Mouse (Mus musculus) forebrain, embryonic 13.5 days (tissue): Measurements from ENCODE around the gene Rbfox2. TPM values are rescaled to one million over a fixed set of nuclear protein-coding genes. Genes with fewer than 3 reads are reported as not detected.
"Not testable (repeated sequence)": the region's sequence is repeated elsewhere in the genome, so short reads cannot be mapped to it uniquely, and the experiment has no call there.

ENCODE experiments used
- ATAC-seq: fragments of 200-750 bp; cut with Nextera tagmentation; 2 replicates; pipeline ENCODE4 v1.8.0; 2017
- H3K27ac ChIP-seq: fragments of 300-500 bp; sonication (generic); 2 replicates; pipeline ENCODE4 v1.5.1; 2015; ENCODE audit warnings: inconsistent platforms, mild to moderate bottlenecking, moderate library complexity
- H3K27me3 ChIP-seq: fragments of 300-500 bp; sonication (generic); 2 replicates; pipeline ENCODE4 v1.6.1; 2015; ENCODE audit warnings: mild to moderate bottlenecking, inconsistent platforms
- H3K36me3 ChIP-seq: fragments of 300-500 bp; sonication (generic); 2 replicates; pipeline ENCODE4 v1.6.1; 2015; ENCODE audit warnings: mild to moderate bottlenecking, inconsistent platforms; ENCODE audit not compliant: poor library complexity, severe bottlenecking
- H3K4me1 ChIP-seq: fragments of 300-500 bp; sonication (generic); 2 replicates; pipeline ENCODE4 v1.6.1; 2015; ENCODE audit warnings: inconsistent platforms
- H3K4me2 ChIP-seq: fragments of 300-500 bp; sonication (generic); 2 replicates; pipeline ENCODE4 v1.6.1; 2015; ENCODE audit warnings: inconsistent platforms, mild to moderate bottlenecking, moderate library complexity
- H3K4me3 ChIP-seq: fragments of 300-500 bp; sonication (generic); 2 replicates; pipeline ENCODE4 v1.5.1; 2015; ENCODE audit warnings: mild to moderate bottlenecking, inconsistent platforms
- H3K9ac ChIP-seq: fragments of 300-500 bp; sonication (generic); 2 replicates; pipeline ENCODE4 v1.6.1; 2015; ENCODE audit warnings: mild to moderate bottlenecking, inconsistent platforms
- H3K9me3 ChIP-seq: fragments of 300-500 bp; sonication (generic); replicated peaks from 2 replicates; pipeline ENCODE4 v1.6.1; 2016; ENCODE audit warnings: inconsistent platforms
- WGBS: fragments of 180-500 bp; shearing (Covaris S2); methylation state at CpG from one replicate; pipeline ENCODE4 v1.1.7; 2015; 5-methylcytosine and 5-hydroxymethylcytosine counted together
- polyA plus RNA-seq: library from polyadenylated mRNA; unstranded; fragments of >200 nt; fragmentation: Nextera tagmentation; extraction: Ambion mirVana; gene quantifications from 2 replicates; pipeline ENCODE4 v1.2.1, GENCODE M21; 2015

Gene Rbfox2
- polyA plus RNA-seq, 1 experiment from 2014 or later = 116 TPM

DNA sequence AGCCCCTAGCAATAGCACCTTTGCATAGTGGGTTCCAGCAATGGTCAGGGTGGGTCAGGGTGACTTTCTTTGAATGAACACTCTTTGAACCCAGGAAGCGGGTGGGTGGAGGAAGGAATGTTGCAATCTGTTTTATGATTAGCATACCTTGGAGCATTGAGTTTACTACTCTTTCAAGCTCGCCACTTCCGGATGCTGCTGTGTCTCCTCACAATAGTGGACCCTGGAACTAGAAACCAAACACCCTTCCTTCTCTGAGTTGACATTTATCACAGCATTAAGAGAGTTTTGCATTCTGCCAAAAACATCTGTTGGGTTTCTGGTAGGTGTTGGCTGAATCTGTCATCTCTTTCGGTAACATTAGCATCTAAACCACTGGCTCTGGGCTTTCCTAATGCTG lies 247.4 kb downstream of the Rbfox2 start:
- not testable (repeated sequence) for H3K36me3 ChIP-seq, H3K9ac ChIP-seq, H3K9me3 ChIP-seq, H3K27ac ChIP-seq, ATAC-seq, H3K27me3 ChIP-seq, H3K4me2 ChIP-seq, H3K4me3 ChIP-seq
- whole genome bisulfite sequencing = 95% methylated on average over 4 of the region's 4 CpGs
- H3K4me1 ChIP-seq = peaks cover 23% of the 10 kb centered on the region

DNA sequence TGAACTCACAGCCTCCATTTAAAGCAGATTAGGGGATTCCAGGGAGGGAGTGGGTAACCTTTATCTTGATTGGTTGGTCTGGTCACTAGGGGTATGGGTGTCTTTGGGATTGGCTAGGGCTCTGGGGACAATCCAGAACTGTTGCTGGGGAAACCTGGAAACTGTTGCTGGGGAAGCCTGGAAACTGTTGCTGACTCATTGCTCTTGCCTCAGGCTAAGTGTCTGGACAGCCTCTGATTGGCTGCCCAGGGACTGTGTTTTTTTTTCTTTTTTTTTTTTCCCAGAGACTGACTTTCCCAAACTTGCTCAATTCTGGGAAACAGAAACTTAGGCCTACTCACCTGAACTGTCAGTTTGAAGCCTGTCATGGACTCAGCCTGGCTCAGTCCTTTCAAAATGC lies 248.2 kb downstream of the Rbfox2 start:
- Histone ChIP-seq H3K4me1 (peaks cover 23% of the 10 kb centered on the region), H3K9ac (no peak overlapping the region), H3K27ac (no peak overlapping the region), H3K4me2 (no peak overlapping the region), H3K27me3 (no peaks in the 10 kb centered on the region), H3K4me3 (no peak overlapping the region), H3K36me3 (no peaks in the 10 kb centered on the region), H3K9me3 (no peaks in the 10 kb centered on the region; the same call in 1 of the 2 replicates)
- no peak for ATAC-seq

DNA sequence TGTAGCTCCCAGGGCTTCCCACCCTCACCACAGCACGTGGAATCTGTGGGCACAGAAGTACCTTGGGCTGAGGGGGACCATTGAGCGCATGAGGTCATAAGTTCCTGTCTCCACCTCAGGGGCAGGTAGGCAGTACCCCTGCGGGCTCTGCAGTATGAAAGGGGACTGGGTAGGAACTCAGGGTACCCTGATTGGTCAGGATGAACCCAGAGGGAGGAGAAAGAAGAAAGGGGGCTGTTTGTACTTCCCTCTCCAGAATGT lies 250.1 kb downstream of the Rbfox2 start:
- no peaks in the 10 kb centered on the region for H3K36me3 ChIP-seq
- WGBS = 67% methylated on average over 3 of the region's 3 CpGs
- H3K9me3 ChIP-seq = no peaks in the 10 kb centered on the region; the same call in 1 of the 2 replicates

DNA sequence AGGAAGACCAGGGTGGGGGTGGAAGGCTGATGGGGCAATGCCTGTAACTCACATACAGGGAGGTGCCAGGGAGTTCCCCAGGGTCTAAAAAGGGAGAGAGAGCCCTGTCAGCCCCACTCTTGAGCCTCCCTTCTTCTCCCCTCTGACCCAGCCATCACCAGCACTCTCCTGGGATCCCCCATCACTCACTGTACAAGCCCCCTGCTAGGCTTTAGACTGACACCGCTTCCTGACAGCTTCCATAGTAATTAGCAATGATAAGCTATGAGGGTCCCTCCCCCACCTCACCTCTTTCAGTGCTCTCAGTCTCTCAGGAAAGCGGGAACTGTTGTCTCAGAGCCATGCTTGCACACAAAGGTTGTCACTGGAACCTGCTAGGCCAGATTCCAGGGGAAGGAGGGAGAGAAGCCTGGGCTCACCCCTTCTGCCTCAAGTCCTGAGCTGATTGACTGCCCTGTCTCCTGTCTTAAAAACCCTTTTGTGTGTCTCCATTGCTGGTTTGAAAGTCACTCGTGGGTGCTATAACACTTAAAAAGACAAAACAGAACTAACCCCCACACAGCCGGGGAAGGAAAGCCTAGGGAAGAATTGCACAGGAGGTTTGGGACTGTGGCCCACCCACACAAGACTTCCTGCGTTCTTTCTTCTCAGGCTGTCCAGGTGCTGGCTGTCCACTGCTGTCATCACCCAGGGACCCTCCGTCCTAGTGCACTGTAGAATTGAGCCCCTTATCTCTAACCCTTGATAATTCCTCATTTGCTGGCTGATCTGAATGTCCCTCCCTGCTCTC lies 250.6 kb downstream of the Rbfox2 start:
- no peaks in the 10 kb centered on the region for H3K36me3 ChIP-seq

More for the DNA sequence above, 250.1 kb downstream of the Rbfox2 start:
- no peak overlapping the region for H3K4me3 ChIP-seq
- ATAC-seq = no peak
- H3K27me3 ChIP-seq = no peaks in the 10 kb centered on the region
- H3K4me1 ChIP-seq = peaks cover 23% of the 10 kb centered on the region
- H3K4me2 ChIP-seq = no peak overlapping the region
- peak overlapping the region; percentile 59; the same call in 1 of the 2 replicates for H3K27ac ChIP-seq
- H3K9ac ChIP-seq = 0 out of 2 replicates have a peak overlapping the region, but pooled peaks have one; percentile 21

DNA sequence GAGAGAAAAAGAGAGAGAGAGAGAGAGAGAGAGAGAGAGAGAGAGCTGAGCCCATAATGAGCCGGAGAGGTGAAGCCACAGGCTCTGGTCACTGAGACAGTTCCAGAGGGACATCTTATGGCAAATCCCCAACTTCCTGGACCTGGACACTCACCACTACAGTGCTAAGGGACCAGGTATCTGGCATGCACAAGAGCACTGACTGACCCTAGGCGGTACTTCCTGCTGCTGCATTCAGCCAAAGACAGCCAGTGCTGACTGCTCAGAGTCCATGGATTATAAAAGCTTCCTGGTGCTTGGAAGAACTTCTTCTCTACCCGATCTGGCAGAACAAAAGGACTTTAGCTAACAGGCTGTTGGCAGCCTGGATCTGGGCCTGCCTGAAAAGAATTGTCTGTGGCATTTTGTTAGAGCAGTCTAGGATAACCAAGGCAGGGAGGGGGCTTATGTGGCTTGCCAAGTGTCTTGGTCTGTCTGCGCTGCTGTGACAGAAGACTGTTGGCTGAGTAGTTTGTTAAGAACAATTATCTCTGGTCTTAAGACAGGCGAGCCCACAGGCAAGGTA lies 252.1 kb downstream of the Rbfox2 start:
- H3K36me3 ChIP-seq = no peaks in the 10 kb centered on the region
- 54% methylated on average over 5 of the region's 5 CpGs for WGBS
- no peak overlapping the region for H3K4me3 ChIP-seq
- no peak overlapping the region for H3K4me2 ChIP-seq
- peaks cover 23% of the 10 kb centered on the region for H3K4me1 ChIP-seq
- no peak overlapping the region for H3K9ac ChIP-seq
- no peaks in the 10 kb centered on the region for H3K27me3 ChIP-seq
- H3K27ac ChIP-seq = no peak overlapping the region
- ATAC-seq = no peak
- no peaks in the 10 kb centered on the region; the same call in 1 of the 2 replicates for H3K9me3 ChIP-seq

More for the DNA sequence above, 250.6 kb downstream of the Rbfox2 start:
- WGBS = 27% methylated on average over 6 of the region's 6 CpGs
- Histone ChIP-seq H3K4me3 (no peak overlapping the region), H3K4me2 (no peak overlapping the region), H3K4me1 (peaks cover 23% of the 10 kb centered on the region), H3K27ac (peak overlapping the region; percentile 59), H3K9me3 (no peaks in the 10 kb centered on the region; the same call in 1 of the 2 replicates), H3K27me3 (no peaks in the 10 kb centered on the region), H3K9ac (0 out of 2 replicates have a peak overlapping the region, but pooled peaks have one; percentile 21)
- peak; percentile 69 for ATAC-seq

DNA sequence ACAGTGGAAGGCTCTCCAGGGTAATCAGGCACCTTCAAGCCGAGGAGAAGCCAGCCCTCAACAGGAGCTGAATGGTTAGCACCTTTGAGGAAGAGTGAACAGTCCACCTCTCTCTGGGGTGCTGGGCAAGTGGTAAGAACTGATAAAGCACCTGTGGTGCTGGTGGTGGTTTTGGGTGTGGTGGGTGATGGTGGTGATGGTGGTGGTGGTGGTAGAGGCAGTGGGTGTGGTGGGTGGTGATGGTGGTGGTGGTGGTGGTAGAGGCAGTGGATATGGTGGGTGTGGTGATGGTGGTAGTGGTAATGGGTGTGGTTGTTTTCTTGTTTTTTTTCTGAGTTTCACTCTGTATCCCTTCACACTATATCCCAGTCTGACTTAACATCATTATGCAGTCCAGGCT lies 253.8 kb downstream of the Rbfox2 start:
- no peak for ATAC-seq
- H3K36me3 ChIP-seq = no peaks in the 10 kb centered on the region
- H3K9ac ChIP-seq = no peak overlapping the region
- H3K4me2 ChIP-seq = no peak overlapping the region
- no peak overlapping the region for H3K4me3 ChIP-seq
- H3K27ac ChIP-seq = no peak overlapping the region
- no peaks in the 10 kb centered on the region for H3K9me3 ChIP-seq
- 92% methylated on average over 1 of the region's 1 CpGs for WGBS
- no peaks in the 10 kb centered on the region for H3K27me3 ChIP-seq
- H3K4me1 ChIP-seq = peaks cover 23% of the 10 kb centered on the region

DNA sequence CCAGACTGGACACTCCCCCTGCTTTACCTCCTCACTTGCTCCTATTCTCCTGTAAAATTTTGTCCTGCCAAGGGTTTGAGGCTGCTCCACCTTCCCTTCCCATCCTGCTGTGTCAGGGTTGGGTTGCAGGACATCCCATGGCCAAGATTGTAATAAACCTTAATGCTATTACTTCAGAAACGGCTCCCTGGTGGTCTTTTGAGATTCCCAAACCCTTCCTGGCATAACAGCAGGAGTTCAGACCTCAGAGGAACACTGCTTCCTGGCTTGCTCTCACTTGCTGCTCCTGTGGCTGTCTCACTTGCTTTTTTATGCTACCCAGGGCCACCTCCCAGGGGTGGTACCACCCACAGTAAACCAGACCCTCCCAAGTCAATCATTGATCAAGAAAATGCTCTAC lies 254.6 kb downstream of the Rbfox2 start:
- no peak overlapping the region for H3K4me2 ChIP-seq

DNA sequence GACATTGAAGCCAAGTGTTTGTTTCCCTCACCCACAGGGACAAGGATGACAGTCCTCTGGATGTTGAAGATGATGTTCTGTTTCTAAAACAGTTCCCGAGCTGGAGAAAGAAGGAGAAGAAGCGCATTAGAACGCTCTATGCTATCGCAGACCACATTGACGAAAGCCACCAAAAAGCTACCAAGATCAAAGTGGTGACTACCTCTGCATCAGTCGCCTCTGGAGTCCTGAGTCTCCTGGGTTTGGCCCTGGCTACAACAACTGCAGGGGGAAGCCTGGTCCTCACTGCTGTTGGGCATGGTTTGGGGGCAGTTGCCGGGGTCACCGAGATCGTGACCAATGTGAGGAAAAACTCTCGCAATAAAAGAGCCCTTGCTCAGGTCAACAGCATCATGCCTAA lies 256.2 kb downstream of the Rbfox2 start, which contains the start of gene Mb:
Mb (minus strand) TSS at position 101 of the 400 bp plus-strand sequence.
- Histone ChIP-seq H3K27ac (no peak within 1 kb of the TSS), H3K9ac (no peak within 1 kb of the TSS), H3K9me3 (no peaks in the 10 kb centered on the region), H3K4me1 (peaks cover 9% of the 10 kb centered on the region), H3K27me3 (no peaks in the 10 kb centered on the region), H3K36me3 (no peaks in the 10 kb centered on the region), H3K4me2 (no peak within 1 kb of the TSS), H3K4me3 (no peak within 1 kb of the TSS)
- WGBS = 96% methylated on average over 10 of the region's 10 CpGs
- ATAC-seq = no peak

More for the DNA sequence above, 254.6 kb downstream of the Rbfox2 start:
- 46% methylated on average over 1 of the region's 1 CpGs for WGBS
- Histone ChIP-seq H3K9me3 (no peaks in the 10 kb centered on the region), H3K36me3 (no peaks in the 10 kb centered on the region), H3K27ac (no peak overlapping the region), H3K9ac (no peak overlapping the region), H3K4me1 (peaks cover 23% of the 10 kb centered on the region), H3K27me3 (no peaks in the 10 kb centered on the region), H3K4me3 (no peak overlapping the region)
- ATAC-seq = no peak

DNA sequence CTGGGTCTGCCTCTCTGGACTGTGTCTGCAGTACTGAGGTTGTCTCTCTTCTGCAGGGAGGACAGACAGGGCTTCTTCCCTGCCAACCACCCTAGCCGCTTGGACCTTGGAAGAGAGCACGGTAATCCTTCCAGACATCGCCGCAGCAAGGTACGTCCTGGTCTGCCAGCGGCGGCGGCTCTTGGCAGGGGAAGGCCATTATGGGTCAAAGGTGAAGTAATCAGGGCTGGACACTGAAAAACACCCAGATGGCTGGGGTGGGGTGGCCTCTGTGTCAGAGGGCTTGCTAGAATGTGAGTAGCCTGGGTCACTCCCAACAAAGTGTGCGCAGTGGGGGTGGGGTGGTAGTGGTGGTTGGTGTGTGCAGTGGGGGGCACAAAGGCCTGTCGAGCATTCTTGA lies 261.2 kb downstream of the Rbfox2 start:
- H3K36me3 ChIP-seq = no peaks in the 10 kb centered on the region
- no peak overlapping the region for H3K9ac ChIP-seq
- no peaks in the 10 kb centered on the region for H3K4me1 ChIP-seq
- no peak overlapping the region for H3K4me2 ChIP-seq
- no peaks in the 10 kb centered on the region for H3K9me3 ChIP-seq
- no peak overlapping the region for H3K4me3 ChIP-seq
- 89% methylated on average over 10 of the region's 10 CpGs for WGBS
- H3K27me3 ChIP-seq = no peaks in the 10 kb centered on the region
- no peak for ATAC-seq
- no peak overlapping the region for H3K27ac ChIP-seq

DNA sequence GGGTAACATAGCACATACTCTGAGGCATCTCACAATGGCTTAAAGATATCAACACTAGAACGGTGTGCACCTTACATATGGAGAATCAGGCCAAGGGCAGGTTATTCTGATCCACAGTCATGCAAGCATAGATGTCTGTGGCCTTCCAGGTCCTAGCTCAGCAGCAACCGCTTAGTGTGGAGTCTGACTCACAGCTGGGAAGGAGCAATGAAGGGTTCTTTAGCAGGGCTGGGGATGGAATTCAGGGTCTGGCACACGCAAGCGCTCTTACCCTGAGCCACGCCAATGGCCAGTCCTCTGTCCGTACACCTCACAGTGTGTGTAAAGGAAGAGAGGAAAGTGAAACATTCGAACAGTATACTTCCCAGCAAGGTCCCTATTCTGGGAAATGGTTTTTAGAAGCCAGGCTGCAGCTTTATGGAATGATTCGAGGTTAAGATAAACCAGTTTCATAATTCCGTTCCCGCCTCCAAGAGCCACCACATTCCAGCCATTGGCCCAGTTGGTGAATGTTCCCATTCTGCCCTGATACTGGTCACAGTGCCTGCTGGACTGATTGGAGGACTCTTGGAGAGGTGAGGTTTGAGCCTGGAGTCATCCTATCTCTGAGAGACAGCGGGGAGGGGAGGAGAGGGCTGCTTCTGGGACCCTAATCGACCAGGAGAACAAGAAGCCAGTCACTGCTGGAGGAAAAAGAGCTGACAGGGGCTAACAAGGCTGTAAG lies 262.0 kb downstream of the Rbfox2 start, which contains the start of gene Apol6:
Apol6 (plus strand) TSS at position 133 of the 724 bp plus-strand sequence.
- Histone ChIP-seq H3K36me3 (no peaks in the 10 kb centered on the region), H3K4me1 (no peaks in the 10 kb centered on the region), H3K9me3 (no peaks in the 10 kb centered on the region), H3K4me2 (no peak within 1 kb of the TSS), H3K27me3 (no peaks in the 10 kb centered on the region), H3K9ac (no peak within 1 kb of the TSS), H3K4me3 (no peak within 1 kb of the TSS), H3K27ac (no peak within 1 kb of the TSS)
- ATAC-seq = no peak
- 83% methylated on average over 12 of the region's 12 CpGs for WGBS

DNA sequence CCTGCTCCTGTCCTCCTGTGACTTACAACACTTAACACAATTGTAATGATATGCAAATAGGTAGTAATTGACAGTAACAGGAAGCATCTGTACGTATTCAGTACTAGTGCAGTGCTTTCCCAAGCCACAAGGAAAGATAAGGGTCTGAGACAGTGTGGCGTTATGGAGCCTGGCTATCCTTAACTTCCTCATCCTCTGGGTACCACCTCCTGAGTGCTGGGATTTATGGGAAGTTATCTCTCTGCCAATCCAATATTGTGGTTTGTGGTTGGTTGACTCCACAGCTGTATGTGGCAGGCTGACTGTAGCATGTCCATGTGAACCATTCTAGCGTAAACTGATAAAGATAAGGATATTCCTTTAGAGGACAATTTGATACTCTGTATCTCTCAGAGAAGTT lies 266.0 kb downstream of the Rbfox2 start:
- Histone ChIP-seq H3K36me3 (no peaks in the 10 kb centered on the region), H3K4me2 (no peak overlapping the region), H3K9ac (no peak overlapping the region), H3K27ac (no peak overlapping the region), H3K9me3 (no peaks in the 10 kb centered on the region), H3K27me3 (no peaks in the 10 kb centered on the region), H3K4me3 (no peak overlapping the region), H3K4me1 (peaks cover 10% of the 10 kb centered on the region; the same call in 1 of the 2 replicates)
- WGBS = 74% methylated on average over 3 of the region's 3 CpGs
- no peak for ATAC-seq

DNA sequence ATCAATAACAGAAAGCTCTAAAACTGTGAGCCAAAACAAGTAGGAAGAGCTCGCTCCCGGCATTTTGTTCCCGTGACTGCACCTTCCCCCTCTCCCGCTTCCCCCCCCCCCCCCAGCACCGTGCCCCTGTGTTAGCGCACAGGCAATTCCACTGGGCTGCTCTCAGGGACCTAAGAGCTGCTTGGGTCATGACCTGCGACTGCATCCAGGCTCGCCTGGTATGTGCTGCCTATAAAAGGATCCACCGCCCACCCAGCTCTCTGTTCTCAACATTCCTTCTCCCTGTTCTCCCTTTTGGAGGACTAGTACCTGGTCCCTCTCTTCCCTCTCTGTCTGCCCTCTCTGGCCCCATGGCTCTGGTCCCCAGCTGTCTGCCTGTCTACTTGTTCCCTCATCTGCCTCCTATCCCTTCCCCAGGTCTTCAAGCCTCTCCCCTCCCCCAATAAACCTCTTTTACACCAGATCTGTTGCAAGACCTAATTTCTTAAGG lies 267.5 kb downstream of the Rbfox2 start:
- H3K27ac ChIP-seq = no peak overlapping the region
- H3K36me3 ChIP-seq = no peaks in the 10 kb centered on the region
- peaks cover 10% of the 10 kb centered on the region; the same call in 1 of the 2 replicates for H3K4me1 ChIP-seq
- no peak overlapping the region for H3K9ac ChIP-seq
- 83% methylated on average over 6 of the region's 9 CpGs for WGBS
- H3K27me3 ChIP-seq = no peaks in the 10 kb centered on the region
- no peak for ATAC-seq
- no peak overlapping the region for H3K4me3 ChIP-seq
- H3K4me2 ChIP-seq = no peak overlapping the region
- H3K9me3 ChIP-seq = no peaks in the 10 kb centered on the region
